Mouse (Mus musculus) 416B (cell line): ENCODE data around the gene Olfr1291-ps1.

Experiments used
- DNase-seq: peaks from one replicate; pipeline ENCODE4 v3.0.0; 2011; ENCODE audit warnings: low read depth

Olfr1291-ps1 gene

GRCm38 (mm10) chr2:111496880-111497279, at the start of gene Olfr1291-ps1:
Gene Olfr1291-ps1 (plus strand): TSS chr2:111497180.
- DNase-seq: no peak

- DNase-seq: no peak
Observed at GRCm38 (mm10) chr2:111448842-111449241, 48.1 kb upstream of the Olfr1291-ps1 start, which contains the start of gene Olfr1287. Gene Olfr1287 (plus strand): TSS chr2:111449142.

GRCm38 (mm10) chr2:111473801-111474200, 23.2 kb upstream of the Olfr1291-ps1 start, which contains the start of gene Olfr1288:
Gene Olfr1288 (plus strand): TSS chr2:111474101.
- DNase-seq: no peak

- no peak for DNase-seq
Observed at GRCm38 (mm10) chr2:111480519-111480918, 16.5 kb upstream of the Olfr1291-ps1 start, which contains the start of gene Olfr1289. Gene Olfr1289 (plus strand): TSS chr2:111480819.

- DNase-seq: no peak
Observed at GRCm38 (mm10) chr2:111493729-111494128, 3.3 kb upstream of the Olfr1291-ps1 start, which contains the start of gene Olfr1290. Gene Olfr1290 (minus strand): TSS chr2:111493829.

- no peak for DNase-seq
Observed at GRCm38 (mm10) chr2:111517451-111517850, 20.5 kb downstream of the Olfr1291-ps1 start.

GRCm38 (mm10) chr2:111524903-111525302, 27.9 kb downstream of the Olfr1291-ps1 start, which contains the start of gene Olfr1293-ps:
Gene Olfr1293-ps (plus strand): TSS chr2:111525203.
- no peak for DNase-seq

- DNase-seq: no peak
Observed at GRCm38 (mm10) chr2:111540191-111540590, 43.2 kb downstream of the Olfr1291-ps1 start, which contains the start of gene Olfr1294. Gene Olfr1294 (minus strand): TSS chr2:111540291.
